In genomic region chr9:23495400-23495799, GRCm38 (mm10) we compare ENCODE assay signal across 13 mouse cellular contexts.
A peak's percentile ranks its signal among the peaks of the same experiment; 100 is the strongest.
DNase-seq lines count a peak whose midpoint lies in the region; ATAC-seq and TF ChIP-seq lines count a peak whose summit lies in the region.
"Had no signal": no experiment of that assay in that cellular context is flagged by ENCODE, and none has a peak within 500 bp of the region (broad histone marks: within the 10 kb centered on the region; RNA-seq: fewer than 3 reads in every experiment).

No protein-coding gene starts in this region.

- TF ChIP-seq POLR2A in spleen, adult 2 months (IDR thresholded peaks at IDR 0.05; ENCODE audit: low read depth, low read length): no peak

- no peak overlapping the region for H3K9ac ChIP-seq in liver, embryonic 12.5 days

- no peak for ATAC-seq in liver, embryonic 12.5 days

- no peak for TF ChIP-seq CTCF in spleen, adult 2 months (IDR thresholded peaks at IDR 0.05; ENCODE audit: extremely low read depth, insufficient read depth, insufficient read length, insufficient replicate concordance)

- no peaks in the 10 kb centered on the region for H3K36me3 ChIP-seq in spleen, adult 2 months (ENCODE audit: control insufficient read depth, insufficient read depth, low read length)
- H3K36me3 ChIP-seq in liver, embryonic 12.5 days: no peaks in the 10 kb centered on the region

- DNase-seq in cerebellum, postnatal 10 days: peak; percentile 45 to 47
- no peak for DNase-seq in cerebellum, adult 8-10 months
- no peak for DNase-seq in spleen, adult 2 months (ENCODE audit: low read depth in 1 of 2, low spot score in 2 of 2)
- DNase-seq in spleen, postnatal 14 days (ENCODE audit: low spot score in 2 of 2): no peak
- DNase-seq in frontal cortex, postnatal 36 days (ENCODE audit: low spot score in 2 of 2): peak; percentile 54 to 63
- peak; percentile 24 to 32 for DNase-seq in right cerebral cortex, postnatal 36 days (ENCODE audit: low spot score in 2 of 2)
- no peak for DNase-seq in kidney, adult 18-20 months
- DNase-seq: heart, adult 2 months; heart, postnatal 14 days; kidney, postnatal 25 days; lung, postnatal 4 days had no signal

- 85% methylated on average over 4 of the region's 4 CpGs for WGBS in spleen, adult 2 months
- WGBS in liver, embryonic 12.5 days (ENCODE audit: insufficient replicate concordance): 80% methylated on average over 4 of the region's 4 CpGs

- H3K27ac ChIP-seq in spleen, adult 2 months (ENCODE audit: insufficient read depth, low read length): 0 out of 2 replicates have a peak overlapping the region, but pooled peaks have one; percentile 2
- H3K27ac ChIP-seq in liver, embryonic 12.5 days: no peak overlapping the region
- H3K27ac ChIP-seq: heart, adult 2 months had no signal

- H3K4me3 ChIP-seq in spleen, adult 2 months (ENCODE audit: extremely low read depth, insufficient read depth, insufficient read length): no peak overlapping the region
- H3K4me3 ChIP-seq in liver, embryonic 12.5 days: no peak overlapping the region
- H3K4me3 ChIP-seq: erythroblast, embryonic 14.5 days; heart, adult 2 months had no signal

- H3K4me2 ChIP-seq in liver, embryonic 12.5 days: no peak overlapping the region

- H3K4me1 ChIP-seq in spleen, adult 2 months (ENCODE audit: control insufficient read depth, insufficient read depth, insufficient read length): no peaks in the 10 kb centered on the region
- no peaks in the 10 kb centered on the region for H3K4me1 ChIP-seq in liver, embryonic 12.5 days

- no peaks in the 10 kb centered on the region for H3K9me3 ChIP-seq in liver, embryonic 12.5 days (replicated peaks)

- no peaks in the 10 kb centered on the region for H3K27me3 ChIP-seq in spleen, adult 2 months (ENCODE audit: control insufficient read depth, insufficient read depth, low read length)
- H3K27me3 ChIP-seq in liver, embryonic 12.5 days (replicated peaks): no peaks in the 10 kb centered on the region

Comparison
In these comparisons a context has a peak if more than half of its experiments do, and no peak if none do; other contexts are left out.
1. DNase-seq: peak in cerebellum, postnatal 10 days (2 of 2), frontal cortex, postnatal 36 days (2 of 2) and right cerebral cortex, postnatal 36 days (2 of 2); none in cerebellum, adult 8-10 months (single experiment), spleen, adult 2 months (0 of 2), spleen, postnatal 14 days (0 of 2) and kidney, adult 18-20 months (single experiment).